Mouse (Mus musculus) midbrain, postnatal 0 days (tissue): Measurements from ENCODE around the gene Bola3. TPM values are rescaled to one million over a fixed set of nuclear protein-coding genes. Genes with fewer than 3 reads are reported as not detected.
A peak's percentile ranks its signal among the peaks of the same experiment; 100 is the strongest.

Experiments
- ATAC-seq: fragments of 200-750 bp; cut with Nextera tagmentation; 2 replicates; pipeline ENCODE4 v1.8.0; 2017; ENCODE audit warnings: moderate number of reproducible peaks, mild to moderate bottlenecking, moderate TSS enrichment, moderate library complexity; ENCODE audit not compliant: low FRiP score
- DNase-seq: peaks from one replicate; pipeline ENCODE4 v3.0.0-alpha.2; 2015; ENCODE audit warnings: low spot score
- H3K27ac ChIP-seq: fragments of 300-500 bp; sonication (generic); 2 replicates; pipeline ENCODE4 v1.5.1; 2014; ENCODE audit warnings: low read depth, mild to moderate bottlenecking, low read length, mixed read lengths
- H3K27me3 ChIP-seq: fragments of 300-500 bp; sonication (generic); 2 replicates; pipeline ENCODE4 v1.6.1; 2014; ENCODE audit warnings: low read length, control low read depth, mixed read lengths; ENCODE audit not compliant: insufficient read depth
- H3K36me3 ChIP-seq: fragments of 300-500 bp; sonication (generic); 2 replicates; pipeline ENCODE4 v1.6.1; 2014; ENCODE audit warnings: low read length, control low read depth, mixed read lengths; ENCODE audit not compliant: insufficient read depth
- H3K4me1 ChIP-seq: fragments of 300-500 bp; sonication (generic); 2 replicates; pipeline ENCODE4 v1.6.1; 2014; ENCODE audit warnings: mild to moderate bottlenecking, control low read depth, antibody characterized with exemption, low read length, mixed read lengths; ENCODE audit not compliant: insufficient read depth
- H3K4me2 ChIP-seq: fragments of 300-500 bp; sonication (generic); 2 replicates; pipeline ENCODE4 v1.6.1; 2014; ENCODE audit warnings: low read depth, mild to moderate bottlenecking, low read length, mixed read lengths; ENCODE audit not compliant: poor library complexity, severe bottlenecking
- H3K4me3 ChIP-seq: fragments of 300-500 bp; sonication (generic); 2 replicates; pipeline ENCODE4 v1.5.1; 2014; ENCODE audit warnings: low read depth, mild to moderate bottlenecking, low read length, moderate library complexity
- H3K9ac ChIP-seq: fragments of 300-500 bp; sonication (generic); replicated peaks from 2 replicates; pipeline ENCODE4 v1.6.1; 2014; ENCODE audit warnings: mild to moderate bottlenecking, low read length, moderate library complexity, mixed read lengths; ENCODE audit not compliant: poor library complexity, severe bottlenecking
- H3K9me3 ChIP-seq: fragments of 300-500 bp; sonication (generic); 2 replicates; pipeline ENCODE4 v1.6.1; 2016; ENCODE audit warnings: low read length, control low read depth
- CTCF ChIP-seq: IDR thresholded peaks from 2 replicates; pipeline ENCODE4 v1.5.1; 2016; ENCODE audit warnings: antibody characterized with exemption, mild to moderate bottlenecking
- WGBS: fragments of 180-500 bp; shearing (Covaris S2); extraction: QIAGEN DNeasy Blood & Tissue Kit; methylation state at CpG from one replicate; pipeline ENCODE4 v1.1.7; 2014; 5-methylcytosine and 5-hydroxymethylcytosine counted together
- polyA plus RNA-seq: library from polyadenylated mRNA; unstranded; fragments of >200 nt; fragmentation: Nextera tagmentation; extraction: Ambion mirVana; gene quantifications from 2 replicates; pipeline ENCODE4 v1.2.1, GENCODE M21; 2015
- total RNA-seq: library from RNA; depleted of rRNA; stranded (reverse); fragments of >200 nt; gene quantifications from 2 replicates; pipeline ENCODE4 v1.2.3, GENCODE M21; 2014

The Bola3 gene
- total and polyA plus RNA-seq, 2 experiments from 2014 or later, result 9.6 to 46.2 TPM

DNA sequence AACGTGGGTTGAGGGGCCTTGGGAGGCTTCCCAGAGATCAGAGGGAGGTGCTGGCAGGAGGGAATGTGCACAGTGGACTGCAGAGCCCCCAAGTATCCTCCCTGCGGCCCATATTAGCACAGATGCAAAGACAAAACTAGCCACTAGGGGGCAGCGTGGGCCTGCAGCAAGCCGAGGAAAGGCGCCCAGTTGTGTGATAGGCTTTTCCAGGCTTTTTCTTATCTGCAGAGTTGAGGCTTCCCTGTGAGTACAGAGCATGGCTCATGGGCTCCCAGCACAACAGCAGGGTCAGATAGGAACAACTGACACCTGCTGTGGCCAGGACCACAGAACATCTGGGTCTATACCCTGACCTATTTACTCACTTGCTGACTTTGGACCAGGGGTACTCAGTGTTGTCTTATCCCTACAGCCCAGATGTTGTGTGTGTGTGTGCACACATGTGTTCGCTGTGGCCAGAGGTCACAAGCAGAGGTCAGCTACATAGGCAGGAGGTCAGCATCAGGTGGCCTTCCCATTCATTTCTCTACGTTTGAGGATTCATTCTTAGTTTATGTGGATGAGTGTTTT, 7.7 kb downstream of the Bola3 start:
- peaks cover 26% of the 10 kb centered on the region for H3K36me3 ChIP-seq
- H3K9ac ChIP-seq, result no peak overlapping the region
- 25% methylated on average over 7 of the region's 7 CpGs for WGBS
- H3K4me2 ChIP-seq, result no peak overlapping the region
- no peaks in the 10 kb centered on the region for H3K27me3 ChIP-seq
- TF ChIP-seq CTCF, result peak; percentile 98
- no peak overlapping the region for H3K27ac ChIP-seq
- peak; percentile 52 for ATAC-seq
- no peaks in the 10 kb centered on the region for H3K4me1 ChIP-seq
- no peaks in the 10 kb centered on the region for H3K9me3 ChIP-seq
- DNase-seq, result peak; percentile 88
- no peak overlapping the region for H3K4me3 ChIP-seq

GRCm38 (mm10) chr6:83357436-83357835, 8.5 kb downstream of the Bola3 start:
- Histone ChIP-seq H3K9me3 (no peaks in the 10 kb centered on the region), H3K4me1 (no peaks in the 10 kb centered on the region), H3K4me3 (no peak overlapping the region), H3K4me2 (no peak overlapping the region), H3K27me3 (no peaks in the 10 kb centered on the region), H3K9ac (no peak overlapping the region), H3K27ac (no peak overlapping the region), H3K36me3 (peaks cover 27% of the 10 kb centered on the region)
- no peak for TF ChIP-seq CTCF
- DNase-seq (no peak), ATAC-seq (no peak)
- WGBS, result 95% methylated on average over 10 of the region's 10 CpGs

GRCm38 (mm10) chr6:83361523-83362248, 12.7 kb downstream of the Bola3 start:
- peaks cover 28% of the 10 kb centered on the region for H3K36me3 ChIP-seq
- no peak overlapping the region for H3K4me3 ChIP-seq
- no peak for TF ChIP-seq CTCF
- 88% methylated on average over 11 of the region's 11 CpGs for WGBS
- no peak for ATAC-seq
- no peak overlapping the region for H3K27ac ChIP-seq
- no peak overlapping the region for H3K9ac ChIP-seq
- no peaks in the 10 kb centered on the region for H3K9me3 ChIP-seq
- no peak overlapping the region for H3K4me2 ChIP-seq
- no peak for DNase-seq
- no peaks in the 10 kb centered on the region for H3K4me1 ChIP-seq
- no peaks in the 10 kb centered on the region for H3K27me3 ChIP-seq

- no peak for TF ChIP-seq CTCF
- Histone ChIP-seq H3K4me2 (no peak overlapping the region), H3K27ac (no peak overlapping the region), H3K36me3 (peaks cover 39% of the 10 kb centered on the region), H3K4me1 (no peaks in the 10 kb centered on the region), H3K9me3 (no peaks in the 10 kb centered on the region), H3K27me3 (no peaks in the 10 kb centered on the region), H3K9ac (no peak overlapping the region), H3K4me3 (no peak overlapping the region)
- WGBS, result 91% methylated on average over 12 of the region's 12 CpGs
- DNase-seq (no peak), ATAC-seq (no peak)
Measured at GRCm38 (mm10) chr6:83363075-83363474, 14.1 kb downstream of the Bola3 start.

- DNase-seq, result no peak
- H3K4me3 ChIP-seq, result no peak overlapping the region
- no peak for ATAC-seq
- no peaks in the 10 kb centered on the region for H3K9me3 ChIP-seq
- no peaks in the 10 kb centered on the region for H3K27me3 ChIP-seq
- no peak overlapping the region for H3K9ac ChIP-seq
- H3K4me1 ChIP-seq, result no peaks in the 10 kb centered on the region
- H3K4me2 ChIP-seq, result no peak overlapping the region
- no peak overlapping the region for H3K27ac ChIP-seq
- H3K36me3 ChIP-seq, result peaks cover 81% of the 10 kb centered on the region
- TF ChIP-seq CTCF, result no peak
- WGBS, result 91% methylated on average over 21 of the region's 21 CpGs
Measured at GRCm38 (mm10) chr6:83370316-83370965, 21.5 kb downstream of the Bola3 start.

- 90% methylated on average over 3 of the region's 3 CpGs for WGBS
Measured at GRCm38 (mm10) chr6:83371350-83371749, 22.4 kb downstream of the Bola3 start.

More at GRCm38 (mm10) chr6:83371350-83371749, 22.4 kb downstream of the Bola3 start:
- H3K4me3 ChIP-seq, result no peak overlapping the region
- H3K27ac ChIP-seq, result no peak overlapping the region
- no peaks in the 10 kb centered on the region for H3K9me3 ChIP-seq
- no peak overlapping the region for H3K4me2 ChIP-seq
- H3K9ac ChIP-seq, result no peak overlapping the region
- DNase-seq (no peak), ATAC-seq (no peak)
- H3K4me1 ChIP-seq, result no peaks in the 10 kb centered on the region
- peaks cover 87% of the 10 kb centered on the region for H3K36me3 ChIP-seq
- TF ChIP-seq CTCF, result no peak
- no peaks in the 10 kb centered on the region for H3K27me3 ChIP-seq
